Mouse (Mus musculus) thymus, adult 2 months (tissue): ENCODE results near the gene Tedc1.

ENCODE experiments used
- CTCF ChIP-seq: fragments of 200-500 bp; IDR thresholded peaks from 2 replicates; pipeline ENCODE4 v1.5.1; 2012; ENCODE audit warnings: mild to moderate bottlenecking, control low read depth, low read length, moderate library complexity, borderline replicate concordance; ENCODE audit not compliant: control insufficient read depth, poor library complexity, insufficient read depth; ENCODE audit errors: extremely low read depth
- POLR2A ChIP-seq: fragments of 200-500 bp; IDR thresholded peaks from 2 replicates; pipeline ENCODE4 v1.6.1; 2012; ENCODE audit warnings: mild to moderate bottlenecking, low read length, control low read depth, moderate library complexity; ENCODE audit not compliant: control insufficient read depth, poor library complexity, insufficient read depth; ENCODE audit errors: extremely low read depth

- TF ChIP-seq CTCF, result no peak
- no peak for TF ChIP-seq POLR2A
These were observed 5.2 kb upstream of the Tedc1 start for GRCm38 (mm10) chr12:113151046-113151445.
